Mouse (Mus musculus) thymus, adult 2 months (tissue): Measurements from ENCODE around the gene Pax1.

Source experiments
- CTCF ChIP-seq: fragments of 200-500 bp; IDR thresholded peaks from 2 replicates; pipeline ENCODE4 v1.5.1; 2012; ENCODE audit warnings: mild to moderate bottlenecking, control low read depth, low read length, moderate library complexity, borderline replicate concordance; ENCODE audit not compliant: control insufficient read depth, poor library complexity, insufficient read depth; ENCODE audit errors: extremely low read depth
- POLR2A ChIP-seq: fragments of 200-500 bp; IDR thresholded peaks from 2 replicates; pipeline ENCODE4 v1.6.1; 2012; ENCODE audit warnings: mild to moderate bottlenecking, low read length, control low read depth, moderate library complexity; ENCODE audit not compliant: control insufficient read depth, poor library complexity, insufficient read depth; ENCODE audit errors: extremely low read depth

DNA sequence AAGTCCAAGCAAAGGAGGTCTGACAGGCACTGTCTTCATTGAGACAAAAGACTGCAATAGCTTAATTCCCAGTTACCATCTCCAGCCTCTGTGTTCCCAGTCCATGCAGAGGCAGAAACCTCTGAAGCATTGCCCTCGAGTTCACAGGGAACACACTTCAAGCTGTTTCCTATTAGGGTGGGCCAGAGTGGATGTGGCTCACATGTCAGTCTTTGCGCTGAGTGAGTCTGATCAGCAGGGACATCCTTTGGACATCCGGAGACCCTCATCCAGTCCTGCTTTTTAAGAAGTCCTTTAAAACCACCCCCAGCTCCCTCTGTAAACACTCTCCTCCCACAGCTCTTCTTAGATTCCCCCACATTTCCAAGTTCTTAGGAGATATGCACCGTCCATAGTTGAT is 2.0 kb upstream of the Pax1 start:
- TF ChIP-seq CTCF = no peak
- no peak for TF ChIP-seq POLR2A
